Mouse (Mus musculus) urinary bladder, adult 18-20 months (tissue): ENCODE data around the gene Ccdc186.
"Not testable (repeated sequence)": the region's sequence is repeated elsewhere in the genome, so short reads cannot be mapped to it uniquely, and the experiment has no call there.

Experiments
- DNase-seq, 2 experiments: peaks; one replicate each; pipeline ENCODE4 v3.0.0; 2022; ENCODE audit warnings: low spot score in 2 of 2, mixed read lengths in 2 of 2

The Ccdc186 gene

DNA sequence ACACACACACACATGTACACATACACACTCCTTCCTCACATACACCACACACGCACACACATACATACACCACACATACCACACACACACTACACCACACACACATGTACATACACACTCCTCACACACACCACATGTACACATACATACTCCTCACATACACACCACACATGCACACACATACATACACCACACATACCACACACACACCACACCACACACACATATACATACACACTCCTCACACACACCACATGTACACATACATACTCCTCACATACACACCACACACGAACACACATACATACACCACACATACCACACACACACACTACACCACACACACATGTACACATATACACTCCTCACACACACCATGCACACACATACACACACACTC is 63.7 kb downstream of the Ccdc186 start:
- no peak for DNase-seq

DNA sequence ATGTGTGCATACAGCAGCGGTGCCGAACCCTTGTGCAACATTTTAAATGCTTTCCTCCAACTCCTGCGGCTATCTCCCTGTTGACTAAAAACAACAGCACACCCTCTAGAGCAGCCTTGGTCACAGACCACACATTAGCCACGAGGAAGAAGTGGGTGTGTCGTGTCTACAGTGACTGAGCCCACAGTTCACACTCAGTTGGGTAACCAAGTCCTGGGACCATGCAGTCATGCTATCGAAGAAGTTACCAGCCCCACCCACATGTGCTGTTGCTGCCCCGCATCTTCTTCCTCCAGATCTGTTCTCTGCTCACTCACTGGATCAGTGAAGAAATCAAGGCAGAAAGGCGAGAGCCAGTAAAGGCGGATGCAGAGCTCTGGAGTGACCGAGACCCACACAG is 65.6 kb downstream of the Ccdc186 start:
- DNase-seq: no peak

DNA sequence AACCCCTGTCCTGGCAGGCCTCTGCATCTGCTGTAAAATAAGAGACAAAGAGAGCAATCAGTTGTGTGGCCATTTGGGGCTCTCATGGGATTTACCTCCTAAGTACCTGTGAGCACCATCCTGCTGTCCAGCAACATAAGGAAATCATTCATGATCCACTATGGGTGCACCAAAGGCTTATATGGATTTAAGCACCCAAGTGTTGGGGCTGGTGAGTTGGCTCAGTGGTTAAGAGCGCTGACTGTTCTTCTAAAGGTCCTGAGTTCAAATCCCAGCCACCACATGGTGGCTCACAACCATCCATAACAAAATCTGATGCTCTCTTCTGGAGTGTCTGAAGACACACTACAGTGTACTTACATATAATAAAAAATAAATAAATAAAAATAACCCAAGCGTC is 67.5 kb downstream of the Ccdc186 start:
- DNase-seq: not testable (repeated sequence)

DNA sequence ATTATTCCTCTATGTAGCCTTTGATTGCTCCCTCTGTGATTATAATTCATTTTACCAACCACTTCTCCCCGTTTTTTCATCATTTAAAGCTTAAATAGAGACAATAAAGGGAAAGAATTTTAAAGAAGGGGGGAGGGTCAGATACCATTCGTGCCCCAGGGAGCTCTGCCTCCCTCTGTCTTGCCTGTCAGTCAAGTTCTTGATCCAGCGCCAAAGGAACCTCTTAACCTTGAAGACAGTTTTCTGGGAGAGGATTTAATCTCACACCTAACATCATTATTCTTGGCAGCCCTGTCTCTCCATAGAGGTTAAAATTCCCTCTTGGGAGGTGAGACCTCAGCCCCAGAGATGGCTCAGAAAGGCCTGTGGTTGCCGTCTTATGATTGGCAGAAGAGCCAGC is 71.3 kb downstream of the Ccdc186 start:
- no peak for DNase-seq

DNA sequence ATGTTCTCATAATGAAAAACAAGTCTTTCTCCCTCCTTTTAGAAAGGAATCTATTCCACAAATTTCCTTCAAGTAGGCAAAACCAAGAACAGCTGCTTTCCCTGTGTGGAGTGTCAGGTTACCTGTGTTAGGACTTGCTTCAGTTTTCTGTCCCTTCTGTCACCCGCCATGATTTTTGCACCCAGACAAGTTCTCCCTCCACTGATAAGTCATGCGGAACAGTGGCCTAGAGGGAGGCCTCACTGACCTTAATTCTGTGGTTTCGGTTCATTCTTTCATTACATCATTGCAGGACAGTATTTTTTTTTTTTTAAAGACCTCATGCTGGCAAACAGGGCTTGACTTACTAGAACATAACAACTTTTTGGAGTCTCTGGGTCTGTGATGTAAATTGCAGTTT is 72.6 kb downstream of the Ccdc186 start:
- no peak for DNase-seq

DNA sequence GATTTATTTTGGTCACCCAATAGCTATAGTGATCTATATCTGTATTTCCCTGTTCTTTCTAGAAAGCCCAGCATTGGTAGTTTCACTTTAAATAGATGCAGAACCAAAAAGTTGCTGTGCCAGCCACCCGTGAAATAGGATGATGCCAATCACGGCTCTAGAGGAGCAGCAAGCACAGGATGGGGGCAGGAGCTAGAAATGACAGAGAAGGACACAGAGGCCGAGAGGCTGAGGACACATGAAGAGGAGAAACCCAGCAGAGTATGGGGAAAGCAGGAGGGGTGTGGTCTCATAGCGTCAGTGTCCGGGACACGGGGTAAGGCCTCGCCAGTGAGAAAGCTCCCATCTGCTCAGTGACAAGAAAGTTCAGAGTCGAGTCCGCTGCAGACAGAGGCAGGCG is 74.1 kb downstream of the Ccdc186 start:
- no peak for DNase-seq

DNA sequence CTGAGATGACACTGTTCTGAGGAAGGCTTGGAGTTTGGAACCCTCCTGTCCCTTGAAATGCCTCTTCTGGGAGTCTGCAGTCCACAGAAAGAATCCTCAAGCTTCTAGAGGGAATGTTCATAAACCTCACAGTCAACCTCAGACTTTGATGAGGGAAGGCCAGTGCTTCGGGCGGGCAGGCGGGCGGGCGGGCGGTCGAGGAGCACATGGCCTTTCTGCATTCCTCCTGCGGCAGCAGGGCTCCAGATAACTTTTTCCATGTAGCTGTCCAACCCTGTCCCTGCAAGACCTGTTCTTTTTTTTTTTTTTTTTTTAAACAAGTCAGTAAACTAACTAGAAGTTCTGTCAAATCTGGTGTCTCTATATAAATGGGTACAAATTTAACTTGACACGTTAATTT is 75.4 kb downstream of the Ccdc186 start:
- no peak for DNase-seq

DNA sequence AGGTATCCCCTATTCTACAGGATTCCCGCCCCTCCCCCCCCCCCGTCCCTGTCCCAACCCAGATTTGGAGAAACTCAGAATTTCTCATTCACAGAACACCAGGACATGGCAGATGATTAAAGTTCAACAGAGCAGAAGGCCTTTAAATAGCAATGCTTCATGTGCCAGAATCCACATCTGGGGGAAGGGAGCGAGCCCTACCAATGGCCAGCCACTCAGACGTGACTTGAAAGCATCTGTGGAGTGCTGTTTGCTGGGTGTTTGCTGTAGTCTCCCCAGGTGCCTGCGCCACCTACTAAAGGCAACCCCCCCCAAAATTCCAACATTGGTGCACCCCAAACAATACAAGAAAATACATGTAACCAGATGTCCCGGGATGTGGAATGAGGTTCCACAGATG is 76.5 kb downstream of the Ccdc186 start:
- DNase-seq: no peak

DNA sequence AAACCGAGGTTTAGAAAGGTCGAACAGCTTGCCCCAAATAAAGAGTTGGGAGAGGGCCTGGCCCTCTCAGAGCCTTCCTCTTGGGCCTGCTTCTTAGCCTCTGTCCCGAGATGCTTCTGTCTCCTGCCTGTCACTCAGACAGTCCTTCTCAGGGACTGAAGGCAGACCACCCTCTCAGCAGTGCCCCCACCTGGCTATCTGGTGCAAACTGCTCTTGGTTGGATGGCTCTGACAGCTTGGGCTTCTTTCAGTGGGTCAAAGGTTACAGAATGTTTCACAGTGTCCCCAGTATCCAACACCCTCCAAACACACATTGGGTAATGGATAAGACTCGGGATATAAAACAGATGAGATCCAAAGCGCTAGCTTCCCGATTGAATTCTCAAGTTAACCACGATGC is 76.9 kb downstream of the Ccdc186 start:
- no peak for DNase-seq
